8 mouse cellular contexts compared by ENCODE assay signal in the genomic region with DNA sequence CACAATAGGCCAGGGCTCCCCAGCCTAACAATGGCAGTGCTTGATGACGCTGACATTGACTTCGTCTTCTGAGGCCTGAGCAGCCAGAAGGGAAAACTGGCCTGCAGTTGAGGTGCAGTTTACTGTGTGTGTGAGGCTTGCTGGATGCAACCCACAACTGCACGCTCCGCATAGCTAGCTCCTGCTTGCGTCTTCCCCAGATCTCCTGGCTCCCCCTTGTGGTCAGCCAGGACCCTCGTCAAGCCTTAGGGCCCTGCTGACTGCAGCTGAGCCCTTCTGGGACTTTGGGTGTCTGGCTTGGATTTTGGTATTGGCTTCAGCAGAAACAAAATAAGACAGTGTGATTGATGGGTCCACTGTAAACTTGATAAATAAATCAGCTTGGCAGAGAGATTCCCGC.
DNase-seq lines count a peak whose midpoint lies in the region; ATAC-seq and TF ChIP-seq lines count a peak whose summit lies in the region.

No protein-coding gene starts in this region.

- H3K4me3 ChIP-seq in heart, embryonic 12.5 days = no peak overlapping the region
- no peak overlapping the region for H3K4me3 ChIP-seq in kidney, adult 2 months (ENCODE audit: insufficient read depth, low read depth, low read length)
- H3K4me3 ChIP-seq in limb, embryonic 10.5 days = no peak overlapping the region

- no peaks in the 10 kb centered on the region for H3K36me3 ChIP-seq in heart, embryonic 12.5 days
- H3K36me3 ChIP-seq in kidney, adult 2 months (ENCODE audit: control insufficient read depth, insufficient read depth, low read length) = no peaks in the 10 kb centered on the region
- H3K36me3 ChIP-seq in limb, embryonic 10.5 days = no peaks in the 10 kb centered on the region

- WGBS in heart, embryonic 12.5 days = 11% methylated on average over 7 of the region's 7 CpGs
- WGBS in kidney, adult 2 months = 12% methylated on average over 7 of the region's 7 CpGs
- WGBS in limb, embryonic 10.5 days = 9% methylated on average over 7 of the region's 7 CpGs

- no peaks in the 10 kb centered on the region for H3K9me3 ChIP-seq in heart, embryonic 12.5 days (replicated peaks)
- no peaks in the 10 kb centered on the region for H3K9me3 ChIP-seq in limb, embryonic 10.5 days (replicated peaks)

- no peak for ATAC-seq in heart, embryonic 12.5 days (ENCODE audit: insufficient number of reproducible peaks, low FRiP score)

- no peak overlapping the region for H3K27ac ChIP-seq in heart, embryonic 12.5 days (ENCODE audit: poor library complexity, severe bottlenecking)
- H3K27ac ChIP-seq in kidney, adult 2 months (ENCODE audit: insufficient read depth, low read depth, low read length) = no peak overlapping the region
- no peak overlapping the region for H3K27ac ChIP-seq in limb, embryonic 10.5 days

- no peak overlapping the region for H3K4me2 ChIP-seq in heart, embryonic 12.5 days

- H3K4me1 ChIP-seq in heart, embryonic 12.5 days (replicated peaks) = peaks cover 8% of the 10 kb centered on the region
- no peaks in the 10 kb centered on the region for H3K4me1 ChIP-seq in kidney, adult 2 months (ENCODE audit: control insufficient read depth, insufficient read depth, low read length)
- peaks cover 37% of the 10 kb centered on the region for H3K4me1 ChIP-seq in limb, embryonic 10.5 days

- H3K27me3 ChIP-seq in heart, embryonic 12.5 days (replicated peaks) = peaks cover 53% of the 10 kb centered on the region
- no peaks in the 10 kb centered on the region for H3K27me3 ChIP-seq in kidney, adult 2 months (replicated peaks; ENCODE audit: control insufficient read depth, insufficient read depth, low read length)
- H3K27me3 ChIP-seq in limb, embryonic 10.5 days (ENCODE audit: low read depth, poor library complexity, severe bottlenecking) = peaks cover 100% of the 10 kb centered on the region

- TF ChIP-seq POLR2A in kidney, adult 2 months (IDR thresholded peaks at IDR 0.05; ENCODE audit: low read depth, low read length) = no peak

- TF ChIP-seq CTCF in kidney, adult 2 months (conservative IDR thresholded peaks at IDR 0.05; ENCODE audit: insufficient read depth, insufficient read length, low read depth, low read length) = peak; percentile 92

- no peak overlapping the region for H3K9ac ChIP-seq in heart, embryonic 12.5 days

- DNase-seq in heart, adult 11 months = peak; percentile 92
- peak; percentile 95 for DNase-seq in cerebellum, postnatal 10 days
- DNase-seq in frontal cortex, postnatal 25 days (ENCODE audit: low spot score in 2 of 2) = peak; percentile 3 to 36
- peak; percentile 60 for DNase-seq in kidney, adult 2 months
- DNase-seq in limb, embryonic 10.5 days (ENCODE audit: low spot score) = peak; percentile 82
- peak; percentile 23 to 41 for DNase-seq in natural killer cell, adult 2 months (ENCODE audit: low spot score in 2 of 2)
- DNase-seq in spleen, postnatal 4 days (ENCODE audit: low spot score in 2 of 2) = peak; percentile 53 to 81

Comparison
In these comparisons a context has a peak if more than half of its experiments do, and no peak if none do; other contexts are left out.
1. DNase-seq: peak in every context shown above with its lines; median percentile 95 in cerebellum, postnatal 10 days; 92 in heart, adult 11 months; 82 in limb, embryonic 10.5 days; 67 in spleen, postnatal 4 days; 60 in kidney, adult 2 months; 32 in natural killer cell, adult 2 months; 20 in frontal cortex, postnatal 25 days.